In the genomic region with DNA sequence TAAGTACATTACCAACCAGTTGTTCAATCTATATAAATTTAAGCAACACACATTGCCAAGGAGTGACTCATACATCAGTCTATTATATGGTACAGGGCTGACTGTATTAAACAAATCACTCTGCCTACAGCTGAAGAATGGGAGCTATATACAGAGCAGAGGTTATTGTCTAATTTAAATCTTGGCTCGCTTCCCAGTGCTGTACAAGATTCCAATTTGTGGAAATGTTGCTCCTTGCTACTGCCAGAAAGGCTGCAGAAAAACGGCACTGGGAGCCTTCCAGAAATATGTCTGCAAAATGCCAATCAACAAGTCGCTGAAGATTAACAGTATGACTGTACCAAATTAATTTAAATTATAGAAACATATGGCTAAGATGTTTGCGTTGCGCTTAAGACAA, we compare ENCODE assay signal across 10 mouse cellular contexts. TPM values are rescaled to one million over a fixed set of nuclear protein-coding genes. Genes with fewer than 3 reads are reported as not detected.
DNase-seq lines count a peak whose midpoint lies in the region; ATAC-seq lines count a peak whose summit lies in the region.
"Had no signal": no experiment of that assay in that cellular context is flagged by ENCODE, and none has a peak within 500 bp of the region (broad histone marks: within the 10 kb centered on the region; RNA-seq: fewer than 3 reads in every experiment).

No protein-coding gene starts in this region.

- H3K9me3 ChIP-seq in neural tube, embryonic 15.5 days (replicated peaks): no peaks in the 10 kb centered on the region

- H3K4me3 ChIP-seq in neural tube, embryonic 15.5 days (replicated peaks): no peak overlapping the region

- peak overlapping the region; percentile 81 for H3K27ac ChIP-seq in neural tube, embryonic 15.5 days (replicated peaks)
- H3K27ac ChIP-seq: macrophage had no signal

- H3K36me3 ChIP-seq in neural tube, embryonic 15.5 days: no peaks in the 10 kb centered on the region

- WGBS in neural tube, embryonic 15.5 days: 29% methylated on average over 5 of the region's 5 CpGs

- H3K27me3 ChIP-seq in neural tube, embryonic 15.5 days (replicated peaks): no peaks in the 10 kb centered on the region

- peak overlapping the region; percentile 40; the same call in 1 of the 2 replicates for H3K4me2 ChIP-seq in neural tube, embryonic 15.5 days

- DNase-seq in cerebellum, postnatal 14 days: peak; percentile 33 to 45
- no peak for DNase-seq in cerebellum, adult 11-12 months
- DNase-seq in retina, postnatal 1 day: peak; percentile 90
- no peak for DNase-seq in retina, embryonic 14.5 days (ENCODE audit: low spot score)
- peak; percentile 11 for DNase-seq in kidney, postnatal 10 days
- DNase-seq in adrenal gland, postnatal 36 days: no peak
- no peak for DNase-seq in cerebellum, adult 18-20 months

- no peak overlapping the region for H3K9ac ChIP-seq in neural tube, embryonic 15.5 days (replicated peaks)

- peaks cover 56% of the 10 kb centered on the region for H3K4me1 ChIP-seq in neural tube, embryonic 15.5 days

- peak; percentile 87 for ATAC-seq in neural tube, embryonic 15.5 days (ENCODE audit: low FRiP score)

RNA-seq across cellular contexts. Expression of a gene that starts 45.9 kb away (rescaled TPM):
- polyA plus RNA-seq in neural tube, embryonic 15.5 days (2015; fragmentation: Nextera tagmentation; extraction: Ambion mirVana): 16.3 and 23.4 TPM in 2 replicates
- 1 to 10 TPM; 2.8 to 3.1 TPM for total RNA-seq in adrenal gland, postnatal 36 days (2021)
- polyA plus RNA-seq: C2C12, macrophage had no signal

Comparison
In these comparisons a context has a peak if more than half of its experiments do, and no peak if none do; other contexts are left out.
1. DNase-seq: peak in cerebellum, postnatal 14 days (2 of 2), retina, postnatal 1 day (single experiment) and kidney, postnatal 10 days (single experiment); none in cerebellum, adult 11-12 months (single experiment), retina, embryonic 14.5 days (single experiment), adrenal gland, postnatal 36 days (0 of 2) and cerebellum, adult 18-20 months (0 of 2).